Mouse (Mus musculus) ovary, adult 10 weeks (tissue): ENCODE results near the gene C2cd4d. TPM values are rescaled to one million over a fixed set of nuclear protein-coding genes. Genes with fewer than 3 reads are reported as not detected.

Experiments used
- polyA plus RNA-seq: library from polyadenylated mRNA; stranded (reverse); fragments of 350-450 nt; fragmentation: Illumina TruSeq; extraction: RNeasy Lipid Tissue Mini Kit (QIAGEN cat#74804); gene quantifications from one replicate; pipeline ENCODE4 v1.2.3, GENCODE M21; 2014

Gene C2cd4d
- polyA plus RNA-seq = not detected

GRCm38 (mm10) chr3:94362138-94362537, at the start of gene C2cd4d:
Gene C2cd4d, plus strand, starts transcription at chr3:94362438.

DNA sequence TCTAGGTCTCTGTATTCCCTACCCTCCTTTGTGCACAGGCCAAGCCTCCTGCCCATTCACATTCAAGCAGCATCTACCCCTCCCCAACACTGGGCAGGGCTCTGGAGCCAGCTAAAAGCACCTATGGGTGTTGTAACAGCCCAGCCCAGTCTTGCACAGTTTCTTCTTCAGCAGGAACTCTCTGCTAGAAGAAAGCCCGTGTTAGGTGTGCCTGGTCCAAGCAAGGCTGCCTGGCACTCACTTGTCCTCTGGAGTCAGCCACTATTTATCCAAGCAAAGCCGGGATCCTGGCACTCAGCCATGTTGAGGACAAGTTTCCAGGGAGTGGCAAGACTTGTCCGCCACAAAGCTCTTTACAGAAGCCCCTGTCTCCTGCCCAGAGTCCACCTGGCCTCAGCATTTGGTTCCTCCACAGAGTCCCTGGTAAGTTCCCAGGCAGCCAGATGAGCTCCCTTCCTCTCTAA, 20.2 kb upstream of the C2cd4d start, which contains the start of gene Them5:
Gene Them5 (plus strand): TSS at position 141 of the 464 bp plus-strand sequence.

DNA sequence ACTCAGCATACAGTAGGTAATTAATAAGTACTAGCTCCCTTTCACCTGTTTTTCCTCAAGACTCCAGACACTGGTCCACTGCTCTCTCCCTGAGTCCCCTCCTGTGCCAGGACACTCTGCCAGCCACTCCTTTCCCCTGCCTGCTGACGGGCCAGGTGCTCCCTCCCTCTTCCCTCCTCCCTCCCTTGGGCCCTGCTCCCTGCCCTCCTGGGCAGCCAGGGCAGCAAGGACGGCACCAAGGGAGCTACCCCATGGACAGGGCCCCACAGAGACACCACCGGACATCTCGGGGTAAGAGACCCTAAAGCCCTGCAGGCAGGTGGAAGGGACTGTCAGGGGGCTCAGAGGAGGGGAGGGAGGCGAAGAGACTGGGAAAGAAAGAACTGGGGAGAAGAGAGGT, 10.4 kb downstream of the C2cd4d start, which contains the start of gene Rorc:
Gene Rorc (plus strand): TSS at position 154 of the 400 bp plus-strand sequence.

GRCm38 (mm10) chr3:94398217-94398616, 36.0 kb downstream of the C2cd4d start, which contains the start of gene Lingo4:
Gene Lingo4, plus strand, starts transcription at chr3:94398517.

DNA sequence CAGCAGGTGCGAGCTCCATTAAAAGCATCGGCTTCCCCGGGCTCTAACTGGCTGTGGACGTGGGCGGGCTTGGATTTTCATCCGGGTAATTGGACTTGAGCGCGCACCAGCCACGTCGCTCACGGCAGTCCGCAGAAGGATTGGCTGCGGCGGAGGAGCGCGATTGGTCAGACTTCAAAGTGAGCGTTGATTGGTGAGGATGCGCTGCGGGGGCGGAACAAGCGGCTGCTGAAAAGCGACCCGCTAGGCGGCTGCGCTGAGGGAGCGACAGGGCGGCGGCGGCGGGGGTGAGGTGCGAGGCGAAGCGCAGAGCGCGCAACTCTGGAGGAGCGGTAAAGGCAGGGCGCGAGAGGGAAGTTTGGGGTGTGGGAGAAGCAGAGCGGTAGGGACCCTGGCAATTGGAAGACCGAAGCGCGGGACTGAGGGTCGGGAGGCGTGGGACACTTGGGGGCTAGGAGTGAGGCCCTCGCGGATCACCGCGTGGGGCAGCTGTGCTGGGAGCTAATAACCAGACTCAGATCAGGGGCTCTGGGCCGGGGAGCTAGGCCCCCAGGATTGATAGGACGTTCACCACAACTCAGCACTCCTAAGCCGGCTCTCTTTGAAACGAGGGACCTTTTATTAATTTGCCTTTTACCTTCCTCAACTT, 50.9 kb downstream of the C2cd4d start, which contains the start of gene Tdrkh:
Gene Tdrkh (plus strand): TSS at position 243 of the 649 bp plus-strand sequence.

Other genes with a start within 250 kb of the C2cd4d start
- gene Gm10696, start 184.2 kb upstream of the C2cd4d start, polyA plus RNA-seq = not detected
- 0.54 TPM for gene Gm5286, start 165.7 kb upstream of the C2cd4d start, polyA plus RNA-seq
- gene Gm4778, start 98.4 kb upstream of the C2cd4d start, polyA plus RNA-seq = not detected
- 18.2 TPM for gene Them4, start 52.3 kb upstream of the C2cd4d start, polyA plus RNA-seq
- not detected for gene Them5, start 20.3 kb upstream of the C2cd4d start, polyA plus RNA-seq
- 4.8 TPM for gene Rorc, start 10.4 kb downstream of the C2cd4d start, polyA plus RNA-seq
- gene Lingo4, start 36.1 kb downstream of the C2cd4d start, polyA plus RNA-seq = not detected
- 8.3 TPM for gene Tdrkh, start 50.8 kb downstream of the C2cd4d start, polyA plus RNA-seq
- 34.6 TPM for gene Mrpl9, start 80.9 kb downstream of the C2cd4d start, polyA plus RNA-seq
- not detected for gene Oaz3, start 81.5 kb downstream of the C2cd4d start, polyA plus RNA-seq
- not detected for gene Celf3, start 115.9 kb downstream of the C2cd4d start, polyA plus RNA-seq
- 9.5 TPM for gene Riiad1, start 117.9 kb downstream of the C2cd4d start, polyA plus RNA-seq
- gene Snx27, start 220.3 kb downstream of the C2cd4d start, polyA plus RNA-seq = 69.9 TPM